Mouse (Mus musculus) cortical plate, adult 2 months (tissue): Measurements from ENCODE around the gene Ctrc. TPM values are rescaled to one million over a fixed set of nuclear protein-coding genes. Genes with fewer than 3 reads are reported as not detected.

ENCODE experiments used
- H3K27ac ChIP-seq: fragments of 200-500 bp; 2 replicates; pipeline ENCODE4 v1.5.1; 2012; ENCODE audit warnings: low read length, control low read depth, inconsistent platforms; ENCODE audit not compliant: insufficient read depth
- H3K4me1 ChIP-seq: fragments of 200-500 bp; 2 replicates; pipeline ENCODE4 v1.6.1; 2011; ENCODE audit warnings: low read length; ENCODE audit not compliant: control insufficient read depth, insufficient read depth
- H3K4me3 ChIP-seq: fragments of 200-500 bp; 2 replicates; pipeline ENCODE4 v1.5.1; 2011; ENCODE audit warnings: mild to moderate bottlenecking, low read length, control low read depth; ENCODE audit not compliant: insufficient read depth
- CTCF ChIP-seq: fragments of 200-500 bp; IDR thresholded peaks from 2 replicates; pipeline ENCODE4 v1.5.1; 2011; ENCODE audit warnings: mild to moderate bottlenecking, control low read depth, low read length; ENCODE audit not compliant: insufficient read depth; ENCODE audit errors: extremely low read depth
- POLR2A ChIP-seq: fragments of 200-500 bp; IDR thresholded peaks from 2 replicates; pipeline ENCODE4 v1.6.1; 2011; ENCODE audit warnings: mild to moderate bottlenecking, low read length, control low read depth; ENCODE audit not compliant: insufficient read depth; ENCODE audit errors: extremely low read depth
- polyA plus RNA-seq: library from polyadenylated mRNA; depleted of rRNA; stranded (reverse); fragments of >200 nt; gene quantifications from 2 replicates; pipeline ENCODE4 v1.2.3, GENCODE M21; 2012; rRNA removed

The Ctrc gene
- not detected in 2 replicates for polyA plus RNA-seq

GRCm38 (mm10) chr4:141845999-141846398 lies at the start of gene Ctrc:
Ctrc (minus strand) TSS chr4:141846359.
- Histone ChIP-seq H3K4me3 (no peak within 1 kb of the TSS), H3K4me1 (no peaks in the 10 kb centered on the region), H3K27ac (no peak within 1 kb of the TSS)
- TF ChIP-seq CTCF (no peak), POLR2A (no peak)

GRCm38 (mm10) chr4:141895772-141896171 lies 49.6 kb upstream of the Ctrc start:
- Histone ChIP-seq H3K27ac (no peak overlapping the region), H3K4me3 (no peak overlapping the region), H3K4me1 (no peaks in the 10 kb centered on the region; the same call in 1 of the 2 replicates)
- TF ChIP-seq CTCF (no peak), POLR2A (no peak)

- no peaks in the 10 kb centered on the region for H3K4me1 ChIP-seq
Observed at GRCm38 (mm10) chr4:141893157-141893784, 47.1 kb upstream of the Ctrc start.

GRCm38 (mm10) chr4:141886385-141886968 lies 40.3 kb upstream of the Ctrc start:
- H3K27ac ChIP-seq, result peak overlapping the region; percentile 83
- TF ChIP-seq POLR2A (no peak), CTCF (no peak)

More at GRCm38 (mm10) chr4:141893157-141893784, 47.1 kb upstream of the Ctrc start:
- Histone ChIP-seq H3K27ac (no peak overlapping the region), H3K4me3 (no peak overlapping the region)
- TF ChIP-seq POLR2A (no peak), CTCF (no peak)

GRCm38 (mm10) chr4:141885451-141885850 lies 39.3 kb upstream of the Ctrc start:
- H3K4me1 ChIP-seq, result peaks cover 11% of the 10 kb centered on the region
- H3K4me3 ChIP-seq, result no peak overlapping the region
- no peak for TF ChIP-seq CTCF
- TF ChIP-seq POLR2A, result no peak
- peak overlapping the region; percentile 83; the same call in 1 of the 2 replicates for H3K27ac ChIP-seq

More at GRCm38 (mm10) chr4:141886385-141886968, 40.3 kb upstream of the Ctrc start:
- H3K4me3 ChIP-seq, result no peak overlapping the region
- H3K4me1 ChIP-seq, result peaks cover 11% of the 10 kb centered on the region

- TF ChIP-seq CTCF (no peak), POLR2A (no peak)
- H3K4me3 ChIP-seq, result no peak overlapping the region
- H3K4me1 ChIP-seq, result peaks cover 13% of the 10 kb centered on the region
- H3K27ac ChIP-seq, result no peak overlapping the region
Observed at GRCm38 (mm10) chr4:141882858-141883257, 36.7 kb upstream of the Ctrc start.

GRCm38 (mm10) chr4:141881950-141882349 lies 35.8 kb upstream of the Ctrc start:
- peaks cover 13% of the 10 kb centered on the region for H3K4me1 ChIP-seq
- TF ChIP-seq POLR2A, result no peak
- TF ChIP-seq CTCF, result no peak
- H3K27ac ChIP-seq, result no peak overlapping the region
- no peak overlapping the region for H3K4me3 ChIP-seq

GRCm38 (mm10) chr4:141881289-141881914 lies 35.2 kb upstream of the Ctrc start:
- TF ChIP-seq POLR2A (no peak), CTCF (no peak)
- H3K27ac ChIP-seq, result no peak overlapping the region
- H3K4me1 ChIP-seq, result peaks cover 9% of the 10 kb centered on the region
- H3K4me3 ChIP-seq, result no peak overlapping the region

- H3K27ac ChIP-seq, result peak overlapping the region; percentile 25; the same call in 1 of the 2 replicates
- TF ChIP-seq CTCF (no peak), POLR2A (no peak)
Observed at GRCm38 (mm10) chr4:141879875-141880274, 33.7 kb upstream of the Ctrc start.

GRCm38 (mm10) chr4:141879074-141879473 lies 32.9 kb upstream of the Ctrc start:
- Histone ChIP-seq H3K27ac (peak overlapping the region; percentile 69), H3K4me1 (peaks cover 2% of the 10 kb centered on the region; the same call in 1 of the 2 replicates), H3K4me3 (no peak overlapping the region)
- 0 out of 2 replicates have a peak, but pooled peaks have one; percentile 45 for TF ChIP-seq POLR2A
- no peak for TF ChIP-seq CTCF

More at GRCm38 (mm10) chr4:141879875-141880274, 33.7 kb upstream of the Ctrc start:
- no peak overlapping the region for H3K4me3 ChIP-seq
- peaks cover 4% of the 10 kb centered on the region for H3K4me1 ChIP-seq
